Mouse (Mus musculus) embryonic facial prominence, embryonic 11.5 days (tissue): Measurements from ENCODE around the gene Macf1. TPM values are rescaled to one million over a fixed set of nuclear protein-coding genes. Genes with fewer than 3 reads are reported as not detected.
A peak's percentile ranks its signal among the peaks of the same experiment; 100 is the strongest.

Experiments used
- ATAC-seq: fragments of 200-750 bp; cut with Nextera tagmentation; replicated peaks from 2 replicates; pipeline ENCODE4 v1.8.0; 2017; ENCODE audit warnings: low read depth; ENCODE audit not compliant: insufficient number of reproducible peaks, low FRiP score, low TSS enrichment
- DNase-seq: peaks from one replicate; pipeline ENCODE4 v3.0.0-alpha.2; 2015; ENCODE audit warnings: low spot score
- H3K27ac ChIP-seq: fragments of 300-500 bp; sonication (generic); replicated peaks from 2 replicates; pipeline ENCODE4 v1.5.1; 2014; ENCODE audit warnings: mild to moderate bottlenecking, low read depth, low read length, control low read depth
- H3K27me3 ChIP-seq: fragments of 300-500 bp; sonication (generic); 2 replicates; pipeline ENCODE4 v1.6.1; 2014; ENCODE audit warnings: mild to moderate bottlenecking, low read length, moderate library complexity, mixed read lengths; ENCODE audit not compliant: control insufficient read depth, insufficient read depth
- H3K36me3 ChIP-seq: fragments of 300-500 bp; sonication (generic); replicated peaks from 2 replicates; pipeline ENCODE4 v1.6.1; 2014; ENCODE audit warnings: low read depth, mild to moderate bottlenecking, low read length, moderate library complexity, mixed read lengths; ENCODE audit not compliant: control insufficient read depth, insufficient read depth
- H3K4me1 ChIP-seq: fragments of 300-500 bp; sonication (generic); 2 replicates; pipeline ENCODE4 v1.6.1; 2014; ENCODE audit warnings: low read length, mixed read lengths; ENCODE audit not compliant: control insufficient read depth, insufficient read depth
- H3K4me2 ChIP-seq: fragments of 300-500 bp; sonication (generic); 2 replicates; pipeline ENCODE4 v1.6.1; 2014; ENCODE audit warnings: low read depth, mild to moderate bottlenecking, control low read depth, low read length, moderate library complexity
- H3K4me3 ChIP-seq: fragments of 300-500 bp; sonication (generic); 2 replicates; pipeline ENCODE4 v1.5.1; 2014; ENCODE audit warnings: low read depth, low read length, control low read depth
- H3K9ac ChIP-seq: fragments of 300-500 bp; sonication (generic); replicated peaks from 2 replicates; pipeline ENCODE4 v1.6.1; 2014; ENCODE audit warnings: mild to moderate bottlenecking, control low read depth, low read length
- H3K9me3 ChIP-seq: fragments of 300-500 bp; sonication (generic); replicated peaks from 2 replicates; pipeline ENCODE4 v1.6.1; 2016; ENCODE audit warnings: mild to moderate bottlenecking, low read length, inconsistent platforms, mixed read lengths; ENCODE audit not compliant: control insufficient read depth
- WGBS: fragments of 180-500 bp; shearing (Covaris S2); extraction: QIAGEN DNeasy Blood & Tissue Kit; methylation state at CpG from one replicate; pipeline ENCODE4 v1.1.7; 2014; 5-methylcytosine and 5-hydroxymethylcytosine counted together
- polyA plus RNA-seq: library from polyadenylated mRNA; unstranded; fragments of >200 nt; fragmentation: Nextera tagmentation; extraction: Ambion mirVana; gene quantifications from 2 replicates; pipeline ENCODE4 v1.2.1, GENCODE M21; 2014

The Macf1 gene
- polyA plus RNA-seq: 63.9 and 70.2 TPM in 2 replicates

- DNase-seq: no peak
- no peak within 1 kb of the TSS for H3K4me2 ChIP-seq
- H3K27me3 ChIP-seq: peaks cover 9% of the 10 kb centered on the region; the same call in 1 of the 2 replicates
- WGBS: 79% methylated on average over 3 of the region's 3 CpGs
- H3K36me3 ChIP-seq: no peaks in the 10 kb centered on the region
- no peaks in the 10 kb centered on the region for H3K9me3 ChIP-seq
- H3K27ac ChIP-seq: no peak within 1 kb of the TSS
- no peak for ATAC-seq
- no peak within 1 kb of the TSS for H3K4me3 ChIP-seq
- no peak within 1 kb of the TSS for H3K9ac ChIP-seq
- peaks cover 8% of the 10 kb centered on the region; the same call in 1 of the 2 replicates for H3K4me1 ChIP-seq
Measured at GRCm38 (mm10) chr4:123684260-123684659, at the start of gene Macf1. TSS of gene Macf1 (minus strand) at chr4:123684360.

GRCm38 (mm10) chr4:123733532-123733931 lies 49.4 kb upstream of the Macf1 start:
- ATAC-seq (no peak; the same call in 1 of the 2 replicates), DNase-seq (no peak)
- H3K27ac ChIP-seq: no peak overlapping the region
- H3K4me2 ChIP-seq: no peak overlapping the region
- H3K4me1 ChIP-seq: no peaks in the 10 kb centered on the region
- no peaks in the 10 kb centered on the region; the same call in none of the 2 replicates for H3K36me3 ChIP-seq
- H3K4me3 ChIP-seq: no peak overlapping the region
- no peaks in the 10 kb centered on the region for H3K9me3 ChIP-seq
- no peak overlapping the region for H3K9ac ChIP-seq
- WGBS: 92% methylated on average over 9 of the region's 9 CpGs
- no peaks in the 10 kb centered on the region for H3K27me3 ChIP-seq

GRCm38 (mm10) chr4:123732921-123733320 lies 48.8 kb upstream of the Macf1 start:
- DNase-seq: no peak
- no peaks in the 10 kb centered on the region for H3K27me3 ChIP-seq
- no peaks in the 10 kb centered on the region for H3K9me3 ChIP-seq
- no peaks in the 10 kb centered on the region for H3K4me1 ChIP-seq
- no peak overlapping the region for H3K4me2 ChIP-seq
- no peak overlapping the region for H3K9ac ChIP-seq
- 79% methylated on average over 2 of the region's 2 CpGs for WGBS
- H3K27ac ChIP-seq: no peak overlapping the region
- peak; percentile 44; the same call in 1 of the 2 replicates for ATAC-seq
- no peaks in the 10 kb centered on the region; the same call in 1 of the 2 replicates for H3K36me3 ChIP-seq
- H3K4me3 ChIP-seq: no peak overlapping the region

- Histone ChIP-seq H3K27me3 (no peaks in the 10 kb centered on the region), H3K4me2 (no peak overlapping the region), H3K27ac (no peak overlapping the region), H3K9ac (no peak overlapping the region), H3K36me3 (no peaks in the 10 kb centered on the region; the same call in 1 of the 2 replicates), H3K9me3 (no peaks in the 10 kb centered on the region), H3K4me3 (no peak overlapping the region), H3K4me1 (no peaks in the 10 kb centered on the region)
- DNase-seq (no peak), ATAC-seq (peak; percentile 39; the same call in 1 of the 2 replicates)
- 88% methylated on average over 4 of the region's 4 CpGs for WGBS
Measured at GRCm38 (mm10) chr4:123732163-123732910, 48.2 kb upstream of the Macf1 start.

- DNase-seq (no peak), ATAC-seq (no peak)
- Histone ChIP-seq H3K4me1 (no peaks in the 10 kb centered on the region), H3K27ac (no peak overlapping the region), H3K36me3 (no peaks in the 10 kb centered on the region), H3K4me3 (no peak overlapping the region), H3K9me3 (no peaks in the 10 kb centered on the region), H3K4me2 (no peak overlapping the region), H3K9ac (no peak overlapping the region), H3K27me3 (no peaks in the 10 kb centered on the region)
- 81% methylated on average over 4 of the region's 4 CpGs for WGBS
Measured at GRCm38 (mm10) chr4:123721761-123722160, 37.6 kb upstream of the Macf1 start.

- ATAC-seq: no peak; the same call in 1 of the 2 replicates
- Histone ChIP-seq H3K36me3 (no peaks in the 10 kb centered on the region; the same call in 1 of the 2 replicates), H3K9ac (peak overlapping the region; percentile 81), H3K9me3 (no peaks in the 10 kb centered on the region), H3K27me3 (no peaks in the 10 kb centered on the region), H3K4me1 (no peaks in the 10 kb centered on the region), H3K4me2 (peak overlapping the region; percentile 55), H3K4me3 (peak overlapping the region; percentile 80), H3K27ac (no peak overlapping the region)
- no peak for DNase-seq
- 31% methylated on average over 7 of the region's 7 CpGs for WGBS
Measured at GRCm38 (mm10) chr4:123718434-123718780, 34.2 kb upstream of the Macf1 start.

- Histone ChIP-seq H3K27ac (no peak within 1 kb of the TSS), H3K4me2 (peak within 1 kb of the TSS; percentile 55), H3K4me3 (peak within 1 kb of the TSS; percentile 80), H3K27me3 (no peaks in the 10 kb centered on the region), H3K36me3 (no peaks in the 10 kb centered on the region; the same call in 1 of the 2 replicates), H3K9ac (peak within 1 kb of the TSS; percentile 81), H3K9me3 (no peaks in the 10 kb centered on the region), H3K4me1 (no peaks in the 10 kb centered on the region)
- ATAC-seq (peak; percentile 91), DNase-seq (peak; percentile 97)
- under 1% methylated on average over 40 of the region's 40 CpGs for WGBS
Measured at GRCm38 (mm10) chr4:123717574-123718433, 33.6 kb upstream of the Macf1 start, which contains the start of gene Ndufs5. TSS of gene Ndufs5 (minus strand) at chr4:123718202.
